Mouse (Mus musculus) gastrocnemius, postnatal 25 days (tissue): ENCODE measurements around the gene Snap91. TPM values are rescaled to one million over a fixed set of nuclear protein-coding genes. Genes with fewer than 3 reads are reported as not detected.

Experiments used
- total RNA-seq, 2 experiments: library from RNA; stranded (reverse); gene quantifications; 1 replicate in 1 of 2; 2 replicates in 1 of 2; pipeline ENCODE4 v1.2.3; 2021

The Snap91 gene
- total RNA-seq, 2 experiments from 2014 or later = 0.21 to 0.51 TPM

Other genes starting within 250 kb of the Snap91 start
- 100 to 1,000 TPM; 122 to 129 TPM for gene Me1, start 184.7 kb downstream of the Snap91 start, total RNA-seq
- under 1 TPM in 1 of 2 experiments, not detected in 1; 0.28 TPM for gene Prss35, start 137.0 kb downstream of the Snap91 start, total RNA-seq
- gene Ripply2, start 134.9 kb upstream of the Snap91 start, total RNA-seq = not detected
- gene Cyb5r4, start 141.4 kb upstream of the Snap91 start, total RNA-seq = 10 to 100 TPM; 23.7 to 29.5 TPM